Mouse (Mus musculus): Measurements from ENCODE around the gene Itpr3. TPM values are rescaled to one million over a fixed set of nuclear protein-coding genes. Genes with fewer than 3 reads are reported as not detected.

Itpr3 gene
- polyA plus RNA-seq, 2 experiments, result 5.1 to 12.4 TPM

DNA sequence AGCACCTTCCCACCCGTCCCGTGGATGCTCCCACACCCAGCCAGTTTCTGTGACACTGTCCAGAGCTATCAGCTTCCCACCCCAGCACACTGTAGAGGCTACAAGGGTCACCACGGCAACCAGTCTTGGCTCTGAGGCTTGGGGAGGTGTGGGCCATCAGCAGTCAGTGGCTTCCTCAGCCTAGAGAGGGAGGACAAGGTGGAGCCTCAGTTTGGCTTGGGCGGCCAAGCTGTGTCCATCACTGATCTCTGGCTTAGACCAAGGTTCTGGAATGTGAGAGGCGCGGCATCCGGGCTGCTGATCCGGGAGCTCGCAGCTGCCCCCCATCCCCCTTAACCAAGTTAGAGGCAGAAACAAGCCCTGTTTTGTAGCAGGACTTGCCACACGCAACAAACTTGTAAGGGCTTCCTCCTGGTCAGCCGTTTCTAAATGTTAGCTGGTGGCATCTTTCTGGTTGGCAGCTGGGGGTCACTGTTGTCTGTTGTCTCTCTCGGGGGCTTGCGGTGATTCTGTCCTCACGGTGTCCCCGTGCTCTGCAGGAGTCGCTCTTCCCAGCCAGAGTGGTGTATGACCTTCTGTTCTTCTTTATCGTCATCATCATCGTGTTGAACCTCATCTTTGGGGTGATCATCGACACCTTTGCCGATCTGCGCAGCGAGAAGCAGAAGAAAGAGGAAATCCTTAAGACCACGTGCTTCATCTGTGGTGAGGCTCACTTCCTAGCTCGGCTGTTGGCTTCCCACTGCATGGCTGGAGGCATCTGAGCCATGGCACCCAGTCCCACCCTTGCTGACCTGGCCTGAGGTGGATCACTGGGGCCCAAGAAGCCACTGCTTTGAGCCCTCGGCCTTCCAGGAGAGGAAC, 61.8 kb downstream of the Itpr3 start:
- ATAC-seq (ENCODE audit: low FRiP score, low read depth) (no peak), DNase-seq (ENCODE audit: low spot score) (no peak)
- Histone ChIP-seq H3K27me3 (ENCODE audit: control insufficient read depth, insufficient read depth, low read length) (no peaks in the 10 kb centered on the region), H3K4me1 (ENCODE audit: control insufficient read depth, insufficient read depth, low read length) (peaks cover 10% of the 10 kb centered on the region), H3K4me2 (replicated peaks; ENCODE audit: low read depth, low read length, severe bottlenecking) (no peak overlapping the region), H3K9ac (ENCODE audit: low read depth, low read length, severe bottlenecking) (no peak overlapping the region), H3K9me3 (ENCODE audit: control insufficient read depth, low read length) (no peaks in the 10 kb centered on the region), H3K27ac (replicated peaks; ENCODE audit: low read depth, low read length) (no peak overlapping the region), H3K4me3 (replicated peaks; ENCODE audit: low read length) (no peak overlapping the region), H3K36me3 (ENCODE audit: control insufficient read depth, insufficient read depth, low read length) (peaks cover 49% of the 10 kb centered on the region)
- whole genome bisulfite sequencing, result 82% methylated on average over 25 of the region's 25 CpGs
- TF ChIP-seq POLR2A (IDR thresholded peaks at IDR 0.05; ENCODE audit: borderline replicate concordance, extremely low read depth, insufficient read depth, insufficient read length), result no peak

DNA sequence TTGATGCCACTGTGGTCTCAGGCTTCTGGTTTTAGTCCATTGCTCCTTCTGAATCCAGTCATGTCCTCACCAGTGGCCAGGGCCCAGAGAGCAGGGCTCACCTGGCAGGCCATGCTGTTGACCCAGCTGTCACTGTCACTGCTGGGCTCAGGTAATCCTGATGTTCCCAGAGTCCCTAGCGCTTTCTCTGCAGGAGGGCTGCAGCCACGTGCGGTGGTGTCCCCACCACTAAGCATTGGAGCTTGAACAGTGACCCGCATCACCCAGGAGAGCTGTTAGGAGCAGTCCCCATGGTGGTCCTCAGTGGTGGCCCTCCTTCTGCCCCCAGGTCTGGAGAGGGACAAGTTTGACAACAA, 62.4 kb downstream of the Itpr3 start:
- H3K27me3 ChIP-seq (ENCODE audit: control insufficient read depth, insufficient read depth, low read length), result no peaks in the 10 kb centered on the region
- WGBS, result 85% methylated on average over 4 of the region's 4 CpGs
- no peak overlapping the region for H3K4me2 ChIP-seq (replicated peaks; ENCODE audit: low read depth, low read length, severe bottlenecking)
- TF ChIP-seq POLR2A (IDR thresholded peaks at IDR 0.05; ENCODE audit: borderline replicate concordance, extremely low read depth, insufficient read depth, insufficient read length), result no peak
- peaks cover 47% of the 10 kb centered on the region for H3K36me3 ChIP-seq (ENCODE audit: control insufficient read depth, insufficient read depth, low read length)
- no peak overlapping the region for H3K4me3 ChIP-seq (replicated peaks; ENCODE audit: low read length)
- DNase-seq (ENCODE audit: low spot score) (no peak), ATAC-seq (ENCODE audit: low FRiP score, low read depth) (no peak)
- H3K4me1 ChIP-seq (ENCODE audit: control insufficient read depth, insufficient read depth, low read length), result peaks cover 10% of the 10 kb centered on the region
- no peak overlapping the region for H3K27ac ChIP-seq (replicated peaks; ENCODE audit: low read depth, low read length)
- H3K9me3 ChIP-seq (ENCODE audit: control insufficient read depth, low read length), result no peaks in the 10 kb centered on the region
- H3K9ac ChIP-seq (ENCODE audit: low read depth, low read length, severe bottlenecking), result no peak overlapping the region

GRCm38 (mm10) chr17:27119954-27120353, 62.9 kb downstream of the Itpr3 start:
- no peak for TF ChIP-seq POLR2A (IDR thresholded peaks at IDR 0.05; ENCODE audit: borderline replicate concordance, extremely low read depth, insufficient read depth, insufficient read length)
- WGBS, result 71% methylated on average over 8 of the region's 8 CpGs
- no peak overlapping the region for H3K27ac ChIP-seq (replicated peaks; ENCODE audit: low read depth, low read length)
- H3K36me3 ChIP-seq (ENCODE audit: control insufficient read depth, insufficient read depth, low read length), result peaks cover 49% of the 10 kb centered on the region
- no peaks in the 10 kb centered on the region for H3K9me3 ChIP-seq (ENCODE audit: control insufficient read depth, low read length)
- DNase-seq (ENCODE audit: low spot score) (no peak), ATAC-seq (ENCODE audit: low FRiP score, low read depth) (no peak)
- no peak overlapping the region for H3K4me2 ChIP-seq (replicated peaks; ENCODE audit: low read depth, low read length, severe bottlenecking)
- H3K27me3 ChIP-seq (ENCODE audit: control insufficient read depth, insufficient read depth, low read length), result no peaks in the 10 kb centered on the region
- peaks cover 10% of the 10 kb centered on the region for H3K4me1 ChIP-seq (ENCODE audit: control insufficient read depth, insufficient read depth, low read length)
- H3K4me3 ChIP-seq (replicated peaks; ENCODE audit: low read length), result no peak overlapping the region
- no peak overlapping the region for H3K9ac ChIP-seq (ENCODE audit: low read depth, low read length, severe bottlenecking)

DNA sequence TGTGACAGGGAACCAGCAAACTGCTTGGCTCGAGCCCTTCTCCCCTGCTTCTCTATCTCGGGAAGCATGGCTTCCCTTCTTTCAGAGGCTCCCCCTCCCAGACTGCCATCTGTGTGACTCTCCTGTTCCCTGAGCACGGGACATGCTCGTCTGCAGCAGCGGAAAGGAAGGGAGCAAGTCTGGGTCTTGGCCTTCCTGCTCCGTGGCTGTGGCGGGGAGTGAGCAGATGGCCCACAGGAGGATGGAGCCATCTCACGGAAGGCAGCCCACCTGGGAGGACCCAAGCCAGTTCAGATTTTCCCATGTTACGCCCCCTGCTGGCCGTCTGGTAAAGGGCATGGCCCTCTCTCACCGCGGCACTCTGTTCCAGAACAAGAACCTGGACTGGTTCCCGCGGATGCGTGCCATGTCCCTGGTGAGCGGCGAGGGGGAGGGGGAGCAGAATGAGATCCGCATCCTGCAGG, 63.5 kb downstream of the Itpr3 start:
- Histone ChIP-seq H3K9ac (ENCODE audit: low read depth, low read length, severe bottlenecking) (no peak overlapping the region), H3K27ac (replicated peaks; ENCODE audit: low read depth, low read length) (no peak overlapping the region; the same call in 1 of the 2 replicates), H3K4me2 (replicated peaks; ENCODE audit: low read depth, low read length, severe bottlenecking) (no peak overlapping the region; the same call in 1 of the 2 replicates), H3K9me3 (ENCODE audit: control insufficient read depth, low read length) (no peaks in the 10 kb centered on the region), H3K36me3 (ENCODE audit: control insufficient read depth, insufficient read depth, low read length) (peaks cover 54% of the 10 kb centered on the region), H3K4me3 (replicated peaks; ENCODE audit: low read length) (no peak overlapping the region), H3K27me3 (ENCODE audit: control insufficient read depth, insufficient read depth, low read length) (no peaks in the 10 kb centered on the region), H3K4me1 (ENCODE audit: control insufficient read depth, insufficient read depth, low read length) (peaks cover 10% of the 10 kb centered on the region)
- WGBS, result 16% methylated on average over 18 of the region's 18 CpGs
- peak; percentile 45 for DNase-seq (ENCODE audit: low spot score)
- TF ChIP-seq POLR2A (IDR thresholded peaks at IDR 0.05; ENCODE audit: borderline replicate concordance, extremely low read depth, insufficient read depth, insufficient read length), result no peak
- peak; percentile 35; the same call in 1 of the 2 replicates for ATAC-seq (ENCODE audit: low FRiP score, low read depth)

DNA sequence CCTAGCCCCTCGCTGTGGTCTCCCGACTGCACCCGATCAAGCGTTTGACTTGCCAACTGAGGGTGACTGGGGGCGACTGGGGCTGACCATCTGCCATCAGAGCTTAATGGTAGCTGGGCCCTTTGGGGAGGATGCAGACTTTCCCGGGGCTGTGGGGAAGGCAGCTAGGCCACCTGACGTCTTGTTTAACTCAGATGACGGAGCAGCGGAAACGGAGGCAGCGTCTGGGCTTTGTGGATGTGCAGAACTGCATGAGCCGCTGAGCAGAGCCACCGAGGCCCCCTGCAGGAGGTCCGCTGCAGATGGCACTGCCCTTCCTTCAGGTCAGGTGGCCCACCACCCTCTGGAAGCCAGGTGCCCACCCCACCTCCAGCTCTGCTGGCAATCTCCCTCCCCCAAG, 64.2 kb downstream of the Itpr3 start:
- Histone ChIP-seq H3K9ac (ENCODE audit: low read depth, low read length, severe bottlenecking) (no peak overlapping the region), H3K4me3 (replicated peaks; ENCODE audit: low read length) (no peak overlapping the region), H3K36me3 (ENCODE audit: control insufficient read depth, insufficient read depth, low read length) (peaks cover 52% of the 10 kb centered on the region), H3K27me3 (ENCODE audit: control insufficient read depth, insufficient read depth, low read length) (no peaks in the 10 kb centered on the region), H3K27ac (replicated peaks; ENCODE audit: low read depth, low read length) (no peak overlapping the region), H3K4me1 (ENCODE audit: control insufficient read depth, insufficient read depth, low read length) (peaks cover 10% of the 10 kb centered on the region), H3K4me2 (replicated peaks; ENCODE audit: low read depth, low read length, severe bottlenecking) (no peak overlapping the region), H3K9me3 (ENCODE audit: control insufficient read depth, low read length) (no peaks in the 10 kb centered on the region)
- no peak for TF ChIP-seq POLR2A (IDR thresholded peaks at IDR 0.05; ENCODE audit: borderline replicate concordance, extremely low read depth, insufficient read depth, insufficient read length)
- 49% methylated on average over 14 of the region's 14 CpGs for WGBS
- DNase-seq (ENCODE audit: low spot score) (no peak), ATAC-seq (ENCODE audit: low FRiP score, low read depth) (no peak)
